Mouse (Mus musculus): ENCODE results near the gene Grin2b.

DNA sequence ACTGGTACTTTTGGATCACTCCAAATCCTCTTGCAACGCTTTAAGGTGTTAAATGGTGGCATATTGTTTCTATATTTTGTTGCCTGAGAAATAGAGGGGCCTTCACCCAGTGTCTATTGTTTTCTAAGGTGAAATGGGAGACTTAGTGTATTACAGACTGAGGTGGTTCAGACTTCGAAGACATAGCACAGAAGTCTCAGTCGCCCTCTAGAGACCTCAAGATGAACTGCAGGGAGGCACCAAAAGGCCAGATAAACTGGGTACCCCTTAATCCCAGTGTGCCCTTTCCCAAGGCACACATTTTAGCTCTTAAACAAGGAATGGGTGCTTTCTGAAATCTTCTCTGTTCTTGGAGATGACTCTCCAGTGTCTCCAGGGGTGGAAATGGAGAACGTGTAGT is 345.4 kb downstream of the Grin2b start:
- TF ChIP-seq CTCF (IDR thresholded peaks at IDR 0.05; ENCODE audit: borderline replicate concordance, insufficient read depth, low read depth, low read length) (peak; percentile 85), POLR2A (IDR thresholded peaks at IDR 0.05; ENCODE audit: borderline replicate concordance, insufficient read depth, low read length) (no peak)

All from cerebellum, adult 2 months (tissue).